Mouse (Mus musculus): Measurements from ENCODE around the gene Zfp93.
"Not testable (repeated sequence)": the region's sequence is repeated elsewhere in the genome, so short reads cannot be mapped to it uniquely, and the experiment has no call there.

Zfp93 gene

DNA sequence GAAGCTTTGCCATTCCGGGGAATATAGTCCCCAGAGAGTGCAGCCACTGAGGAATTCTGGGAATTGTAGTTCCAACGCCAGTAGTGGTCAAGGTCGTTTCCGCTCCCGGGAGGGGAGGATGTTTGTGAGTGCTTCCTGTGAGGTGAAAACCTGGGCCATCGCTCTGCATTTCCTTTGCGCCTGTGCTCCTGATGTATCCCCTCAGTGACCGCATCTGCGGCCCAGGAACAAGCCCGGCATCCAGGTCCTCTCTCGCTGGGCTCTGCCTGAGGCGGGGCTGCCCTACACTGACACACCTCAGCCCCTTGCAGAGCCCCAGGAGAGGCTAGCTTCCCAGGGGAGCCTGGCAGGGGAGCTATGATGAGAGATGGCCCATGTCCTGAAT, at the start of gene Zfp93:
Gene Zfp93 (plus strand): TSS at position 133 of the 385 bp plus-strand sequence.
- DNase-seq = peak; percentile 70

DNA sequence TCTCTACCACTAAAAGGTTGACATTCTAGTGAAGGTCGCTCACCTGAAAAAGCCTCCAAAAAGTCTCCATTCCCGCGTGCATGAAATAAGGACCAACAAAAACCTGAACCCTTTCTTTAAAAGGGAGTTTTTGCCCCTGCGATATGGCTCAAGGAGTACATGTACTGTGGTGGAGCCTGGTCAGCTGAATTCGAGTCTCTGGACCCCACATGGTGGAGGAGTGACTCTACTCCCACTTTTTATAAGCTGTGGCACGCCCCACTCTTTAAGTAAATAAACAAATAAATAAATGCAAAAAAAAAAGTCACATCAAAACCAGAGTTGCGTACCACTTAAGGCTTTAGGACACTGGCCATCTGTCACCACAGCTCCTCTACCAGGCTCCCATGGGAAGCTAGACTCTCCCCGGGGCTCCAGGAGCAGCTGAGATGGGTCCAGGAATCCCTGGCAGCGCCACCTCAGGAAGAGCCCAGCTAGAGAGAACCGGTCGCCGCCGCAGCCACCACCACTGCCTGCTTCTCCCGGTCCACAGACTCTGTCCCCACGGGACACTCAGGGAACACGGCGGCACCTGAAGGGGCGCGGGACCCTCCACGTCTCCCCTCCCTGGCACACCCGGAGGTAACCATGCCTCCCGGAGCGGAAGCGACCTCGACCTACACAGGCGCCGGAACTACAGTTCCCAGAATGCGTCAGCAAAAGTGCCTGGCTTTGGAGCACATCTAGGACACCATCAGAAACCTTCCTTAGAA, 33.0 kb upstream of the Zfp93 start, which contains the start of gene Zfp109:
Gene Zfp109 (minus strand): TSS at position 521 of the 752 bp plus-strand sequence.
- peak; percentile 56 for DNase-seq

DNA sequence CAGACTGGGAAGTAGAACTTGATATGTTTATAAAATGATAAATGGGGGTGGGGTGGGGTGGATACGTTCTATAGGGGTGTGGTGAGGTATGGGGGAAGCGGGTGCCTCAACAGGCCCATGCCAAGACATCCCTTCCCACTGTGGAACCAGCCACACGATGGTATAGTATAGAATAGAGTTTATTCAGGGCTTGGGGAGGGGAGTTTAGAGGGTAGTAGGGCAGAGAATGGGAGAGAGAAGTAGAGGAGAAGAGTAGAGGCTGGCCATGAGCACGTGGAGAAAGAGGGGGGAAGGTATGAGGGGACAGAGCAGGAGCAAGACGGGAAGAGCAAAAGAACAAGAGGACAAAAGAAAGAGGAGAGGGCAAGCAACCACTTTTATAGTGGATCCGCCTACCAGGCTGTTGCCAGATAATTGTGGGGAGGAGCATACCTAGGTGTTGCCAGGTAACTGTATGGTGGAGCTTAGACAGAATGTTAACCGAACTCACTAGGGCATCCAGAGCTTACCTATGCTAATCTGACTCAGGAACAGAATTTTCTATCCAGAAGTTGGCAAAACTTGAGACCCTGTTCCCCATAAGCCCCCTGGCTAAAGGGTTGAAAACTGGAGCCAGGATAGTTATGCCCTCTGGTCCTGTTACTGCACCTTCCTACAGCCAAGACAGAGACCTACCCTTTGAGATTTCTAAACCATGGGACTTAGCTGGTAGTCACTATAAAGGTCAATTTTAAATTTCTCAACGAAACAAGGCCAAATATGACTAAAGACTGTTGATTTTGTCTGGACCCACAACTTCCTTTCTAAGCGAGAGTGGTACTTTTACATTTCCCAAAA, 16.2 kb upstream of the Zfp93 start:
- DNase-seq = no peak

DNA sequence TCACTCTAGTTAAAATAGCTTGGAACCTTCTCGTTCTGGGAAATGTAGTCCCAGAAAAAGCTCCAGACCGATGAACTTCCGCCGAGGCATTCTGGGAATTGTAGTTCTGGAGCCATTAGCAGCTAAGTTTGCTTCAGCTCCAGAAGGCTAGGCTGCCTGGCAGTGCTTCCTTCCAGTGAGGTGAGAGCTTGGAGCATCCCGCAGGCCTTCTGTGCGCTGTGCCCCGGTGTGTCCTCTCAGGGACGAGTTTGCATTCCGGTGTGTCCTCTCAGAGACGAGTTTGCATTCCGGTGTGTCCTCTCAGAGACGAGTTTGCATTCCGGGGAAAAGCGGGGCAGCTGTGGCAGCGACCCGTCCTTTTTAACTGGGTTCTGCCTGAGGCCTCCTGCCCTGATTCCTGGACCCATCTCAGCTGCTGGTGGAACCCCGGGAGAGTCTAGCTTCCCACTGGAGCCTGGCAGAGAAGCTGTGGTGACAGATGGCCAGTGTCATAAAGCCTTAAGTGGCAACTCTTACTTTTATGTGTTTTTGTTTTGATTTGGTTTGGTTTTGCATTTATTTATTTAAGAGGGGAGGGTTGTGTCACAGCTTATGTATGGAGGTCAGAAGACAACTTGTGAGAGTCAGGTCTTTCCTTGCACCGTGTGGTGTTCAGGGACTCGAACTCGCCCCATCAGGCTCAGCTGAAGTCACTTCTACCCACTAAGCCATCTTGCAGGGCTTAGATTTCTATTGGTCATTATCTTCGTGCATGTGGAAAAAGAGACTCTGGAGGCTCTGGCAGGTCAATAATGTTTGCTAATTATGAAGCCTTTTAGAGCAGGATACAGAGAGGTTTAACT, 15.4 kb upstream of the Zfp93 start, which contains the start of gene Zfp108:
Gene Zfp108 (plus strand): TSS at position 162 of the 842 bp plus-strand sequence.
- DNase-seq = peak; percentile 81

DNA sequence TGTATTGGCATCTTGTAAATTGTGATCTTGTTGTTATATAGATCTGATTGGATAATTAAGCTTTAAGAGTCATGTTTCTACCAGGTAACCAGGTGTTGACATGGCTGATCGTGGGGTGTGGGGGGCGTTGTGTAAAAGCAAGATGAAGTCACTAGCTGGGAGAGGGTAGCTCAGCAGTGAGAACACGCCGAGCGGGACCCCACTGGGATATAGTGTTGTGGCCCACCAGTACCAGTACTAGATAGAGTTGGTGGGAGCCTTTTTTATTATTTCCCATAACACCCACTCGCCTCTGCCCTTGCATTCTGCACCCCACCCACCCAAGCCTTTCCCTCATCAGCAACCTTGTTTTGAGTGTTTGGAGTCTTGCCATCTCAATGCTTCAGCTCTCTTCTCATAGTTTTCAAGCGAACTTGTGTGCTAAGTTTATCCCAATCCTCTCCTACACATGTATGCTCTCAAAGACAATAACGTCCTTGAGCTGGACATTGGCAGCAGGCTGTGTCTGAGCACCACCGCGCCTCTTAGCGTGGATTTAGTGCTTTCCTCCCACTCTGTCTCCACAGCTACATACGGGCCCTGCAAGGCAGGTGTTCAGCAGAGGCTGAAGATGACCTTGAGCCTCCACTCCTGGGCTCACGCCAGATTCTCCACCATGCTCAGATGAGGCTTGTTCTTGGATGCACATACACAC, 10.8 kb upstream of the Zfp93 start:
- no peak for DNase-seq

DNA sequence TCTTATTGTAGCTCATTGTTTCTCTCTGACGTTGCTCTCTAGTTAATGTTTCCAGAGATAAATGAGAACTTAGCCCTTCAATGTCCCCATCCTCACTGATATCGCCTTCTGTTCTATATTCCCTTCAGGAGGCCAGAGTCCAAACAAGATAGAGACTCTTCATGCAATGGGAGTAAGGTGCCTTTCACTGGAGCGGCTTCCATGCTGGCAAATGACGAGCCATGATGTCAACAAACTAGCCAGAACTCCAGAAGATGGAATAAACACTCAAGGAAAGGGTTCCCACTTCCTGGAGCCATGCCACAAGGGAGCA, 10.3 kb upstream of the Zfp93 start:
- DNase-seq = no peak

DNA sequence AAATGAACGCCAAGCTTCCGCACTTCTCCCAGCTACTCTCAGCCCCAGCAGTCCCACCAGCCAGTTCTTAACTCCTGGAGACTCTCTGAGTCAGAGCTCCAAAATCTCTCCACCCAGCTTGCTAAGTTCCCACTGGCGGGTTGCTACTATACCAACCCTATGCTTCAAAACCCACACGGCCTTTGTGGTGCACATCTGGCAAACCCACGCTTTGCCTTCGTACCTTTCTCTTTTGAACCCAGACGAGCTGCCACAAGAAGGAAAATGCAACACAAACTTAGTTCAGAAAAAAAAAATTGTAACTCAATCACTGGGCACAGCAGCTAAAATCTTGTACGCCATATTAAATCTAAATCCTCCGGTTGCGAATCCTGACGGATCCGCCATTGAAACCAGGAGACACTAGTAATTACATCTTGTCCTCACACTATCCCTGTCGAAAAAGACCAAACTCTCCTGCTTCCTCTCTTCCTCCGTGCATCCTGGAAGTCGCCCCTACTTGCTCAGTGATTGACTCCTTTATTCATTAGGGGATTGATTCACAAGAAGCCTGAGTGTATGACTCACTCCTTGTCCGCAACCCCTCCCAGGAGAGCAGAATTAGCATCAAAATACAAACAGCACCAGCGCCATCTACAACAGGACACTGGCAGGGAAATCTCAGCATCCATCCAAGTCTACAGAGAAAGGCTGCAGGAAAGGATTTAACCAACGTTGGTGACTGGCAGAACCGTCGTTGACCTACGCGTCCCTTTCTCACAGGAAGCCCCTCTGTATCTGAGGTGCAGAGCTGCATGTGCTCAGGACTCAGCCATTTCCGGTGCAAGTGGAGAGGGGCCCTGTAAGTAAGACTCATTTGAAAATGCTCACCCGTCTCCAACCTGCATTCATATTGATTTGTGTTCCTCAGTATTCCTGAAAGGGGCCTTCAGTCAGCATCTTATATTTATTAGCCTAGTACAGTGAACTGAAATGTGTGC, 1.8 kb upstream of the Zfp93 start:
- no peak for DNase-seq

DNA sequence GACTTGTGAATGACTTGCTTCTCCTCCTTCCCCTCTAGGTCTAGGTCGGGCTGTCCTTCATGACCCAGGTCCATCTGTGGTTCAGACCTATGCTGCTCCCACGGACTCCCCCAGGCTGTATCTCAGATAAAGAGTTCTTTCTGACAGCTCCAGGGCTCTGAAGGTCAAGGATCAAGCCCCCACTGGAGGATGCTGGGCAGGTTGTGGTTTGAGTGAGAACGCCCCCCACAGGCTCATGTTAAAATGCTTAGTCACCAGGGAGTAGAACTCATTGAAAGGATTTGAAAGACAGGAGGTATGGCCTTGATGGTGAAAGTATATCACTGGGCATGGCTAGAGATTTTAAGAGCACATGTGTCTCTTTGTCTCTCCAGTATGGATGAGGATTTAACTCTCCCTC, 964 bp upstream of the Zfp93 start:
- no peak for DNase-seq

DNA sequence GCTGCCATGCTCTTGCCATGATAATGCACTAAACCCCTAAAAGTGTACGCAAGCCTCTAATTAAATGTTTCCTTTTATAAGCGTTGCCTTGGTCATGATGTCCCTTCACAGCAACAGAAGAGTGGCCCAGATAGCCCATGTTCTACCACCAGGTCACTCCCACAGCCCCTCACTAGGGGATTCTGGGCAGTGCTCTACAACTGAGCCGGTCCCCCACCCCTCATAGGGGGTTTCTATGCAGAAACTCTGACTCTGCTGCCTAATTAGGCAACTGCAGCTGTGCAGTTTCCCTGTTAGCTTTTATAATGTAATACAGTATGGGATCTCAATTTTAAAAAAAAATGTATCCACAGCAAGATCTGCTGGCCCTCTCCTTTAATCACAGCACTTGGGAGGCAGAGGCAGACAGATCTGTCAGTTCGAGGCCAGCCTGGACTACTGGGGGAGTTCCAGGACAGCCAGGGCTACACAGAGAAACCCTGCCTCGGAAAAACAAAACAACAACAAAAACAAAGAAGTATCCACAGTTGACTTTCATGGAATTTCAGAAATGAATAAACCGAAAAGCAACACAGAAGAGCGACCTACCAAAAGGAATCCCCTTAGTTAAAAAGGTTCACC, 443 bp upstream of the Zfp93 start:
- no peak for DNase-seq

DNA sequence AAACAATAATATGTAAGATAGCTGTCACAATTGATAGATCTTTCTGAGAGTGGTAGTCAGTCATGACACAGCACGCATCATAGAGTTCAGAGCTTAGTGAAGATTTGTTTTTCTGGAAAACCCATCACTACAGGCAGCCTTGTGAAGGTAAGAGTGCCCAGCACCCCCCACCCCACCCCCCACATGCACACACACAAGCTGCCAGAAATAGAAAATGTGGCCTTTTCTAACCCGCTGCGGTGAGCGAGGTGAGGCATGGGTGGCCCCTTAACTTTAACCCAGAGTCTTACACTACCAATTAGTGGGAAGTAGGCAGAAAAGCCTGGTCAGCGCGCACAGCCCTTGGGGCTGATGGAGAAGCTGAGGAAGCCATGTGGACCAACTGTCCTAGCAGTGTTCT, 971 bp downstream of the Zfp93 start:
- DNase-seq = no peak

DNA sequence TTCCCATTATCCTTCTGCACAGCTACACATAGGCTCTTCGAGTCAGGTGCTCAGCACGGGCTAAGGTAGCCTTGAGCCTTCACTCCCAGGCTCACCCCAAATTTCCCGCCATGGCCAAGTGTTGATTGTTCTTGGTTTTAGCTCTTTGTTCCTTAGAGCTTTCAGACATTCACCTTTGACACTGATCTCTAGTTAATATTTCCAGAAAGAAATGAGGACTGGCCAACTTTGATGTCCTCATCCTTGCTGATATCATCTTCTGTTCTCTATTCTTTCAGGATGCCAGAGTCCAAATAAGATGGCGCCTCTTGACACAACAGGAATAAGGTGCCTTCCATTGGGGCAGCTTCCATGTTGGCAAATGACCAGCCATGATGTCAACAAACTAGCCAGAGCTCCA, 4.2 kb downstream of the Zfp93 start:
- no peak for DNase-seq

DNA sequence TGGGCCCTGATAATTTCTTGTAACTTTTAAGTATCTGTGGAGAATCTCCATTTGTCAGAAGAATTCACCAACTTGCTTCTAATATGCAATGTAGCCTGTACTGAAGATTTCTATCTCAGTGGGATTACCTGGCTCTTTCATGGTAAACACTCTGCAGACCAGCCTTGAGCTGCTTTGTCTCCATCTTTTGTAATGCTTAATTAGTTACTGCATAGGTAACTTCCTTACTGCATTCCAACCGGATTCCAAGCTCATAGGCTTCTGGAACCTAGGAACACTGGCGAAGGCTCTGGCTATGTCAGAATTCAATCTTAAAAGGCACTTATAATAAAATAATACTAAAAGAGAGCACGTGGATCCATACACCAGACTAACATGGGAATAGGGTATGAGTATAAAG, 8.6 kb downstream of the Zfp93 start:
- DNase-seq = not testable (repeated sequence)

DNA sequence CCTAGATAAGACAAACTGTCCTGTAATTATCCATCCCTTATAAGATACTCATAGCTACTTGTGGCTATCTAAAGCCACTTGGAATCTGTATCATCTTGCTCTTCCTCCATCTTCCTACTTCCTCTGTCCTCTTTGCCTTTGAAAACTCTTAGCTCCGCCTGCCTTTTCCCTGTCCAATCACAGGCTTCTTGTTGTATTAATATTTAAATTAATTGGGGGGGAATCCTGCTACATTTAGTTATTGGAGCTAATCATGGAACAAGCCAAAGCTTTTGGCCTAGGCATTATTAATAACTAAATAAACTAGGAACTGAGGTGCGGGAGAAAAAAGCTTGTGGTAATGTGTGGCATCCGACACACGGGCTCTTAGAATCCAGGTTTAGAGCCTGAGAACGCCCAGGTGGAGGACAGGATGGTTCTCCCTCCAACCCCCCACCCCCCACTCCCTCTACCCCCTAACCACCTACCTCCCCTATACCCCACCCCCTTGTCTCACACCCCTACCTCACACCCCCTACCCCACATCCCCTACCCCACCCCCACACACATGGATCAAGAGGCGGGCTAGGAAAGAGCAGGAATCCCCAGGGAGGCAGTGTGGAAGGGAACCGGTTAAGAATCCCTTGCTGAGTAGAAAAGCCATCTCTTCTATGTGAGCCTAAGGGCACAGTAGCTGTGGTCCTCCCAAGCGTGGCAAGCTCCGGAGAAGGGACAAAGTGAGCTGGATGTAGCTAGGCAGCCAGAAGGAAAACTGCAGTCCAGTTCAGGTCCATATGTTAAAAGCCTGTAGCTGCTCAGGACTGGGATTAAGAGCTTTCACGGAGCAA, 10.0 kb downstream of the Zfp93 start:
- DNase-seq = no peak

DNA sequence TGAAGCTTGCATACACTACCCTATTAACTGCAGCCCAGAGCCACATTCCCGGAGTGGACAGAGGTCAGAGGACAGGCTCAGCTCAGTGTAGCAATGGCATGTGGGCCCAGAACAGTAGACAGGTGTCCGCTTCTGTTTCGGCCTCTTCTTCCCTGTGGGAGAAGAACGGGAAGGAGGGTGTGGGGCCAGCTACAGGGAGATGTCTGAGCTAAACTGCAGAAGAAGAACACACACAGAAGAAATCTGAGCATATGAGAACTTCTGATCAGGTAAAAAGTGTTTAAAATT, 10.6 kb downstream of the Zfp93 start:
- no peak for DNase-seq

DNA sequence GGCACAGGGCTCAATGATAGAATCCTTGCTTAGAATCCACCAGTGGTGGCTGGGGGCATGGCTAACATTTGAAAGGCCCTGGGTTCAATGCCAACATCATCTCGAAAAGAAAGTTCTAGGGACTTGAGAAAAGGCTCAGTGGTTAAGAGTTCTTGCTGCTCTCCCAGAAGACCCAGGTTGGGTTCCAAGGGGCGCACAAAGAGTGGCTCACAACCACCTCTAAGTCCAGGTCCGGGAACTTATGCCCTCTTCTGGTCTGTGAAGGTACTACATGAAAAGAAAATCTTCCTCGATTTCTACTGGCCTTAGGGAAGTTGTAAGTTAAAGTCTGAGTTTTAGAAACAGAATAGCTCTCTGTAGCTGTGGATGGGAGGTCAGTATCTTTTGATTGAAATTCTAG, 15.9 kb downstream of the Zfp93 start:
- DNase-seq = no peak

DNA sequence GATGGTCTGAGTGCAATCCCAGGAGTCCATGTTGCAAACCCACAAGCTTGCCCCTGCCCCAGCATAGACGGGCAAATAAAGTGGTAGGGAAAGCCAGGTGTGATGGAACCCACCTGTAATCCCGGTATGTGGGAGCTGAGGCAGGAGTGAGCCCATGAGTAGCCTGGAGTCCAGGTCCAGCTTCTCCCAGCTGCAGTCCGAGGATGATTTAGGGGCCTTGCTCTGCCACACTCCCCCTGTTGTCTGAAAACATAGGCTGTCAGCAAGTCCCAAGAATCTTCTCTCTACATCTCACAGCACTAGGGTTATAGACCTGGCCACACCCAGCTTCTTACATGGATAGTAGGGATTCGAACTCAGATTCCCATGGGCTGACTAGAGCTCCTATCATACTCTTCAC, 16.7 kb downstream of the Zfp93 start:
- DNase-seq = no peak

DNA sequence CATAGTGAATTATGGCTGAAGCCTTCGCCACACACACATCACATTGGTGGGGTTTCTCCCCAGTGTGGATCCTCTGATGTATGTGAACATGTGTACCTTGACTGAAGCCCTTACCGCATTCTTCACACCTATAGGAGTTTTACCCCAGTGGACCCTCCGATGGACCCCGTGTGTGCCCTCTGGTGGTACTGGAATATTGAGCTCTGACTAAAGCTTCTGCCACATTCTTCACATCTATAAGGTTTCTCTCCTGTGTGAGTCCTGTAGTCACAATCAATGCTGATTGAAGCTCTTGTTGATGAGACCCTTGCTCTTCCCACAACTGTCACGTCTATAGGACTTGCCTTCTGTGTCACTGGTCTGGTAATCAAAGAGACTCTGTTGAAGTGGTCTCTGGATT, 17.4 kb downstream of the Zfp93 start:
- no peak for DNase-seq

DNA sequence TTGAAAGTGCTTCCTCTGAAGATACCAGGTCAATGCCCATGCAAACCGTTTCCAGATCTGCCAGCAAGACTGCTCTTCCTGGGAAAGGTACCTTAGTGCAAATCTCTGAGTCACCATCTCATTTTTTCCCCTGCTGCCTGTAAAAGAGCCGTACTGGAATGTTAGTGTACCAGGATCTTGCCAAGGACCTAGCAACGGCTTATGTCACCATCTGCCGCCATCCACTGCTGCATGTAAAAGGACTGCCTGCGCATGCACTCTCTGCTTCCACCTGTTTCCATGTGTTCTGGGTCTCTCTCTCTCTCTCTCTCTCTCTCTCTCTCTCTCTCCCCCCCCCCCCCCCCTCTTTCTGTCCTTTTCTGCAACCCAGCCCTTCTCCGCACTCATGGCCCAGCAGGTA, 18.3 kb downstream of the Zfp93 start:
- DNase-seq = no peak

DNA sequence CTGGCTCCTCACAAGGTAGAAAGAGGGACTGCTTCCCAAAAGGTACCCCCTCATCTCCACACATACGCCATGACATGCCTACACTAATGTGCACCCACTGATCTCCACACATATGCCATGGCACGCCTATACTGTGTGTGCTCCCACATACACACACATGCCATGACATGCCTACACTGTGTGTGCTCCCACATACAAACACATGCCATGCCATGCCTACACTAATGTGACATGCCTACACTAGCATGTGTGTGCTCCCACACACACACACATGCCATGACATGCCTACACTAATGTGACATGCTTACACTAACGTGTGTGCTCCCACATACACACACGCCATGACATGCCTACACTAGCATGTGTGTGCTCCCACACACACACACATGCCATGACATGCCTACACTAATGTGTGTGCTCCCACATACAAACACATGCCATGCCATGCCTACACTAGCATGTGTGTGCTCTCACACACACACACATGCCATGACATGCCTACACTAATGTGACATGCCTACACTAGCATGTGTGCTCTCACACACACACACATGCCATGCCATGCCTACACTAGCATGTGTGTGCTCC, 20.0 kb downstream of the Zfp93 start:
- DNase-seq = no peak

Measured in lung, postnatal 14 days (tissue).